Mouse (Mus musculus) T-cell, adult 2 months (primary cell): ENCODE results near the gene Rnf166.
A peak's percentile ranks its signal among the peaks of the same experiment; 100 is the strongest.

Source experiments
- DNase-seq: peaks from one replicate; pipeline ENCODE4 v3.0.0; 2022; ENCODE audit warnings: low spot score

The Rnf166 gene

GRCm38 (mm10) chr8:122475580-122476320 lies at the start of gene Rnf166, which contains the start of gene Ctu2:
Gene Rnf166 (minus strand): TSS chr8:122476064.
Gene Ctu2 (plus strand): TSS chr8:122476143.
- peak; percentile 93 for DNase-seq

GRCm38 (mm10) chr8:122525004-122525403 lies 49.1 kb upstream of the Rnf166 start:
- no peak for DNase-seq

GRCm38 (mm10) chr8:122524506-122524905 lies 48.6 kb upstream of the Rnf166 start:
- no peak for DNase-seq

- DNase-seq = no peak
Observed at GRCm38 (mm10) chr8:122523652-122524360, 47.9 kb upstream of the Rnf166 start.

GRCm38 (mm10) chr8:122522796-122523651 lies 47.2 kb upstream of the Rnf166 start:
- no peak for DNase-seq

- no peak for DNase-seq
Observed at GRCm38 (mm10) chr8:122520611-122521010, 44.7 kb upstream of the Rnf166 start.

GRCm38 (mm10) chr8:122517541-122518190 lies 41.8 kb upstream of the Rnf166 start:
- DNase-seq = no peak

- DNase-seq = no peak
Observed at GRCm38 (mm10) chr8:122515699-122516098, 39.8 kb upstream of the Rnf166 start.

- no peak for DNase-seq
Observed at GRCm38 (mm10) chr8:122512392-122512791, 36.5 kb upstream of the Rnf166 start.

GRCm38 (mm10) chr8:122511552-122511951 lies 35.7 kb upstream of the Rnf166 start:
- DNase-seq = no peak

GRCm38 (mm10) chr8:122500856-122501255 lies 25.0 kb upstream of the Rnf166 start:
- peak; percentile 67 for DNase-seq

- peak; percentile 24 for DNase-seq
Observed at GRCm38 (mm10) chr8:122497912-122498311, 22.0 kb upstream of the Rnf166 start.

GRCm38 (mm10) chr8:122497016-122497734 lies 21.3 kb upstream of the Rnf166 start:
- no peak for DNase-seq

- no peak for DNase-seq
Observed at GRCm38 (mm10) chr8:122488387-122488786, 12.5 kb upstream of the Rnf166 start.

GRCm38 (mm10) chr8:122484831-122485230 lies 9.0 kb upstream of the Rnf166 start:
- DNase-seq = no peak

- DNase-seq = no peak
Observed at GRCm38 (mm10) chr8:122483877-122484276, 8.0 kb upstream of the Rnf166 start.

GRCm38 (mm10) chr8:122482448-122482847 lies 6.6 kb upstream of the Rnf166 start:
- DNase-seq = no peak

GRCm38 (mm10) chr8:122474951-122475560 lies 808 bp downstream of the Rnf166 start:
- peak; percentile 18 for DNase-seq

GRCm38 (mm10) chr8:122473911-122474421 lies 1.9 kb downstream of the Rnf166 start:
- peak; percentile 58 for DNase-seq

- peak; percentile 17 for DNase-seq
Observed at GRCm38 (mm10) chr8:122470691-122471090, 5.2 kb downstream of the Rnf166 start.
